Mouse (Mus musculus) lung, postnatal 25 days (tissue): ENCODE data around the gene Mdfic.

ENCODE experiments used
- DNase-seq: peaks from one replicate; pipeline ENCODE4 v3.0.0; 2022; ENCODE audit warnings: low spot score

The Mdfic gene

DNA sequence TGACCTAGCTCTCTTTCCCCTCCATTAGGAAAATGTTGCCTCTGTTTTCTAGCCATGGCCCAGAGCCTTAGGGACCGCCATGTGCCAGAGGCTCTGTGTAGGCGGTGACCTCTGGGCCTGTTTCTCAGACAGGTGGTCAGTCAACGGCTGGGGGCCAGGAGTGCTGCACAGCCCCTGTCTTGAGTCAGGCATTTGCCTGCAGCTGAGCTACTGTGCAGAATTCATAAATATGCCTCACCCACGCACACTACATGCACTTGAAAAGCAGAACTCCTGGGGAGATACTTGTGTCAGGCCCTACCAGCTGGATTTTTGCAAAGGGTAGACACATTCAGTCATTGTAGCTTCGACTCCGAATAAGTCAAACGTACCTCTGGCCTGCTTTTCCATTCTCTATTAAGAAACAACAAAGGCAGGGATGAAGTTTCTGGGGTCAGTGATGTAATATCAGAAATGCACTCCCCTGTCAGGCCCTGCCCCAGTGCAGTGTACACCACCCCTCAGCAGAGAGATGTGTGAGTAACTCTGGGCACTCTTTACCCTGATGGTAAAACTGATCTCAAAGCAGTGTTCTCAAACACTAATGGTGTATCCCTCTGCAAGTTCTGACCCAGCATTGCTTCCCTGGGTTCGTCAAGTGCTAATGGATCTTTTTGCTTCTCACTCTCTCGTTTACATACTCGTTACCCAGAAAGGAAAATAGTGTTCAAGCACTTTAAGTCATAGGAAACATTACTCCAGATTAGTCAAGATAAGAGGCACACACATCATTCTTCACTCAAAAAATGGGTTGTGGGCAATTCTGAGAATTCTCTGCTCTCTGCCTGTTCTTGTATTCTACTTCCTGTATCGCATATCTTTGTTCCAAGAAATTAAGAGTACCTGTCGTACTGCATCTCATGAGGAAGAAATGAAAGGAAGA, 72.5 kb downstream of the Mdfic start:
- no peak for DNase-seq

DNA sequence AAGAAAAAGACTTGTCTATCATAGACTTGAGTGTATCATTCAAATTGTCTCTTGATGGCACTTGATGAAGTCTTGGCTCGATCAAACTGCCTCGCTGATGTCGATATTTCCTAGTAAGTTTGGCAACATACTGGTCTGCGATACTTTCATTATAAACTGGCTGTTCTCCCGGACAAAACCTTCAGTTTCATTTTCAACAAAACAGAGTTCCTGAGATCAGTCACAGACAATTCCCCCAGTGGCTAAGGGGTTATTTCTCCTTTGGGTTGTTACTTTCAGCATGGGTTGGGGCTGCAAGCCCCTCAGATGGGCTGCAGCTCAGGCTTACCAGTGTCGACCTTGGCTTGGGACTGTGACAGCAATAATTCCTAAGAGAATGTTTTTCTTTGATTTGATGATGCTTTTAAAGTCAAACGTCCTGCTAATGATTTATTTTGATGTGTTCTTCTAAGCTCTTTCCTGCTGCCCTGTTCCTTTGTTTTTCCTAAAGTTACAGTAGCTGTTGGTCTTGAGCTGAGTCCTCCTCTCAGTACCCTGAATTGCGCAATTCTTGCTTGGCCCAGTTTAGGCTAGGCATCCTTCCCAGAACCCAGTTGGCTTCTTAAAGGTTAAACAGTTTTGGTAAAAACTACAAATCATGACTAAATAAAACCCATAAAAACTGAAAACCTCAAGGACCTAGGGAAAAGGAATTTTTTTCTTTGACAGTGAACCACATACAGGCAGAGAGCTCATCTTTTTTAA, 73.3 kb downstream of the Mdfic start:
- DNase-seq = peak; percentile 43

DNA sequence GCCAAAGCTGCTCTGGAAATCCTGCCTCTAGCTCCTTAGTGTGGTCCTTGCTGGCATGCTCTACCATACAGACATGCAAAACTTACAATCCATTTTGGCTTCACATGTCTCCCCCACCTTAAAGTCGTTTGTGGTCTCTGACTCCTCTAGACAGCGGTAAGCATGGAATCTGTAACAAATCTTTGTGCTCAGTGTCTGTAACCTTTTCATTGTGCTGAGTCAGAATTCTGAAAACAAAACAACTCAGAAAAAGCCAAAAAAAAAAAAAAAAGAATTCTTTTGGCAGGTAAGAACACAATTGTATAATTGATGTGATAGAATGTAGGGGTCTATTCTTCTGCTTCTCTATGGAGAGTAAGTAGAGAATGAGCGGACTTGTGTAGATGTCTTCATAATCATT, 74.3 kb downstream of the Mdfic start:
- no peak for DNase-seq

- DNase-seq = no peak
Observed at GRCm38 (mm10) chr6:15807382-15807781, 86.9 kb downstream of the Mdfic start.

DNA sequence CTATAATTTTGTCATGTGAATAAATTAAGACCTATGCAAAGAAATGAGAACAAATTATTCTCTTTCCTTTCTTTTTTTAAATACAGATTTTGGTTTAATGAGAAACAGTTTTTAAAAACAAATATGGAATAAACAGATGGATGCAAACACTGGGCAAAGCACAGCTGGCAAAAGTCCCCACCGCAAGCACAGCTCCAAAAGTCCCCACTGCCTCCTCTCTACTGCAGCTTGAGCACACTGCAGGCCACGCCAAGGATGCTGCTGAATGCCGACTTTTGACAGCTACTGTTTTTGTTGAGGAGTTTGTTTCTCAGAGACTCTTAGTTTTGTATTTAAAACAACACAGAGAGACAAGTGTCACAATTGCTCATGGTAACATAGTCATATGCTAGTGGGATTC, 104.8 kb downstream of the Mdfic start:
- DNase-seq = no peak

DNA sequence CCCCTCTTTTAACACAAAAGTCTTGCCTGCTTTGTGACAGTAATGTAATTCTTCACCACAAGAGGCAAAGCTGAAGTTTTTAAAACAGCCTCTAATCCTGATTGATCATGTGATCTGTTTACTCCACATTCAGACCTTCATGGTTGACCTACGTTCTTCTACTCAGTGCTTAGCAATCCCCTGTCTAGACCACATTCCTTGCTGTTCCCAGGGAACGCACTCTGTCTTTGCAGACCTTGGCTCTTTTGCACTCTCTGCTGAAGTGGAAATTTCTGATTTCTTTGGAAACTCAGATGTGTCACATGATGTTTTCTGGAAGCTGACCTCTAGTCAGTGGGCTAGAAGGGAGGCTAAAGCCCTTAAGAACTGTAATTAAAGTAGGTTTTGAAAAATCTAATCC, 109.4 kb downstream of the Mdfic start:
- DNase-seq = no peak

- DNase-seq = no peak
Observed at GRCm38 (mm10) chr6:15830651-15831050, 110.2 kb downstream of the Mdfic start.

DNA sequence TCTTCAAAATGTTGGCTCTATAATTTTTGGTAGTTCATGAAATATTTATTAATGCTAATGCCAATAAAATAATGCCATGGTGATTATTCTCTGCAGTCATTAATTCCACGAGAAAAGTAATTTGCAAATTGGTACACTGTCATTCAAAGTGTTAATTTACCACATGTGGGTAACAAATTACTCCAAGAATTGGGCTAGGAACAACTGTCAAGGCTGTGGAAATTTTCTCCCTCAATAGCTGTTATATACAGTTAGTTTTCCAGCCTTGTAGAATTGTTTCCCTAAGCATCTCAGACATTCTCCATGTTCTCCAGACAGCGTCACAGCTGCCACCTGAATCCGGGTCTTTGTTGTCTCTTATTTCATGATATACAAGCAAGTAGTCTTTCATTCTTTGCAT, 117.2 kb downstream of the Mdfic start:
- no peak for DNase-seq

DNA sequence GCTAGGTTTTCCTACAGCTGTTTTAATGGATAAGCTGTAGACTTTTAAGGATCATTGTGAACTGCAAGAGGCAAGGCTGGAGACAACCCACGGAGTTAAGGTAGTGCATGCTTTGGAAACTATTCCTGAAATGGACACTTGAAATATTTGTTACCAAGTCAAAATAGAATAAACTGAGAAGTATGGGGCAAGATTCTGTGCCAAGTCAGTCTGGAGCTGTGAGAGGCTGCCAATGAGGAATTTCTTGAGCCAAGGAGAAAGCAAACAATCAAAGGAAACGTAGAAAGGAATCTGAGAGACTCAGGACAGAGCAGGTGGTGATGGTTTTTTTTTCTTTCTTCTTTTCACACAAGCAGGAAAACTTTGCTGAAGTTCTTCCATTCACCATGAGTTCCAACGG, 119.4 kb downstream of the Mdfic start:
- DNase-seq = peak; percentile 45

DNA sequence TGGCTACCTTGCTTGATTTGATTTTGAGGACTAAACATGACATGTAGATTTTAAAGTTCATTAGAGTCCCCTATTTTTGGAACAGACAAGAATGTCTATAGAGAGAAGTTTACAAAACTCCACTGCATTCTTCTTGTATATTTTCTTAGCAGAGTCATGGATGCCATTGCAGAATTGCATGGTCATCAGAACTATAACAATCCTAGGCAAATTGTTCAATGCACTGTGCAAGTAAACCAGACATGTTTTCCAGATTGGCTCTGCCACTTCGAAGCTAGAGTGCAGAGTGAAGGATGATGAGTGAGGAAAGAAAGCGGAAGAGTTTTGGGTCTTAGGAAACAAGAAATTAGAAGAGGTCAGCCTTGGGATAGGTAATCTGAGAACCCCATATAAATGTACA, 120.0 kb downstream of the Mdfic start:
- no peak for DNase-seq

- peak; percentile 24 for DNase-seq
Observed at GRCm38 (mm10) chr6:15841476-15842209, 121.2 kb downstream of the Mdfic start.

DNA sequence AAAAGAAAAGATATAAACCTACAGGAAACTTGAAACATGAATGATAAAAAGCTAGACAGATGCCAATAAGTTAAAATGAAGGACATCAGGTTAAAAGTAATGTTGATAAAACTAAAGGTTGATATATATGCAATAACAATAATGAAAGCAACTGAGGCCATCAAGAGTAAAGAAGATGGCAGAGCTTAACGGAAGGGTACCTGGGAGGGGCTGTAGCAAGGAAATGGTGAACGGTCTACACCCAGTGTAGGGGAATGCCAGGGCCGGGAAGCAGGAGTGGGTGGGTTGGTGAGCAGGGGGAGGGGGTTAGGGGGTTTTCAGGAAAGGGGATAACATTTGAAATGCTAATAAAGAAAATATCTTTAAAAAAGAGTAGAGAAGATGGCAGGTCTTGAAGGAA, 122.8 kb downstream of the Mdfic start:
- DNase-seq = no peak

DNA sequence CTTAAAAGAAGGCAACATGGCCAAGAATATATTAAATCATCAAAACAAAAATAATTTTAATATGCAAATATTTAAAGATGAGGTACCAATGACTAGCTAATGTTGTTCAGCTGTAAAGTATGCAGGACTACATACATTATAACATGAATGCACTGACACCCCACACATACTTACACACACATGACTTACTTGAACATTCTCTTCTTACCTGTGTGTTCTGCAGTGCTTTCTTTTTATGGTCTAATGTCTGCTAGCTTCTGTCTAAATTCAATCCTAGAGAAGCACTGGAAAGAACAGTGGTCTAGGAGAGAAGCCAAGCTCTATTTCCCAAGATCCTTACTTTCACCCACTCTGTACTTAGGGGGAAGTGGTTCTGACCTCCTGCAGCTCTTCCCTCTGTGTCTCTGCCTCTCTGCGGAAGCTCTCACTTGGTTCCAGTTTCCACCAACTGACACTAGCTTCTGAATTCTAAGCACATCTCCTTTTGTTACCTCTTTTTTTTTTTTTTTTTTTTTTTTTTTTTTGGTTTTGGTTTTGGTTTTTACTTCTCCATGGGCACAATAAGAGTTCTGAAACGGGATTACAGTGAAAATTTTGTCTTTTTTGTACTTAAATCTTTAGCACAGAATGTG, 125.4 kb downstream of the Mdfic start:
- peak; percentile 23 for DNase-seq
